Mouse (Mus musculus): ENCODE data around the gene Efcc1.

- no peak for TF ChIP-seq GATA1 (IDR thresholded peaks at IDR 0.05; ENCODE audit: low read length)
- TF ChIP-seq TAL1 (IDR thresholded peaks at IDR 0.05; ENCODE audit: low read length) = no peak
Measured at GRCm38 (mm10) chr6:87728102-87728501, 2.6 kb upstream of the Efcc1 start.

Measured in erythroblast, embryonic 14.5 days (primary cell).